Mouse (Mus musculus) embryonic fibroblast, embryonic 13.5 days (primary cell): ENCODE data around the gene Gm21292. TPM values are rescaled to one million over a fixed set of nuclear protein-coding genes. Genes with fewer than 3 reads are reported as not detected.
"Not testable (repeated sequence)": the region's sequence is repeated elsewhere in the genome, so short reads cannot be mapped to it uniquely, and the experiment has no call there.

Source experiments
- H3K27ac ChIP-seq: 2 replicates; pipeline ENCODE4 v1.5.1; 2012; ENCODE audit warnings: low read length, control low read depth, inconsistent platforms; ENCODE audit not compliant: insufficient read depth
- H3K4me1 ChIP-seq: 2 replicates; pipeline ENCODE4 v1.6.1; 2011; ENCODE audit warnings: low read length; ENCODE audit not compliant: control insufficient read depth, insufficient read depth
- H3K4me3 ChIP-seq: 2 replicates; pipeline ENCODE4 v1.5.1; 2011; ENCODE audit warnings: mild to moderate bottlenecking, control low read depth, low read length; ENCODE audit not compliant: insufficient read depth
- polyA plus RNA-seq: library from polyadenylated mRNA; stranded (reverse); fragments of >200 nt; gene quantifications from 2 replicates; pipeline ENCODE4 v1.2.4, GENCODE M21; 2011; ENCODE audit warnings: low read depth; ENCODE audit not compliant: missing spikeins, insufficient read length

Gene Gm21292
- not detected in 2 replicates for polyA plus RNA-seq

GRCm38 (mm10) chrY:9133824-9134223 lies at the start of gene Gm21292:
Gm21292 (minus strand) TSS chrY:9133924.
- not testable (repeated sequence) for H3K4me3 ChIP-seq, H3K27ac ChIP-seq, H3K4me1 ChIP-seq

Other genes with a start within 250 kb of the Gm21292 start
- gene Gm21721, start 68.3 kb upstream of the Gm21292 start, polyA plus RNA-seq, result not detected in 2 replicates
- not detected in 2 replicates for gene Gm21812, start 213.3 kb upstream of the Gm21292 start, polyA plus RNA-seq